Mouse (Mus musculus): ENCODE results near the gene Zmym4. TPM values are rescaled to one million over a fixed set of nuclear protein-coding genes. Genes with fewer than 3 reads are reported as not detected.

Gene Zmym4
- total and polyA plus RNA-seq, 3 experiments = 3.4 to 38.5 (median 32.9) TPM

DNA sequence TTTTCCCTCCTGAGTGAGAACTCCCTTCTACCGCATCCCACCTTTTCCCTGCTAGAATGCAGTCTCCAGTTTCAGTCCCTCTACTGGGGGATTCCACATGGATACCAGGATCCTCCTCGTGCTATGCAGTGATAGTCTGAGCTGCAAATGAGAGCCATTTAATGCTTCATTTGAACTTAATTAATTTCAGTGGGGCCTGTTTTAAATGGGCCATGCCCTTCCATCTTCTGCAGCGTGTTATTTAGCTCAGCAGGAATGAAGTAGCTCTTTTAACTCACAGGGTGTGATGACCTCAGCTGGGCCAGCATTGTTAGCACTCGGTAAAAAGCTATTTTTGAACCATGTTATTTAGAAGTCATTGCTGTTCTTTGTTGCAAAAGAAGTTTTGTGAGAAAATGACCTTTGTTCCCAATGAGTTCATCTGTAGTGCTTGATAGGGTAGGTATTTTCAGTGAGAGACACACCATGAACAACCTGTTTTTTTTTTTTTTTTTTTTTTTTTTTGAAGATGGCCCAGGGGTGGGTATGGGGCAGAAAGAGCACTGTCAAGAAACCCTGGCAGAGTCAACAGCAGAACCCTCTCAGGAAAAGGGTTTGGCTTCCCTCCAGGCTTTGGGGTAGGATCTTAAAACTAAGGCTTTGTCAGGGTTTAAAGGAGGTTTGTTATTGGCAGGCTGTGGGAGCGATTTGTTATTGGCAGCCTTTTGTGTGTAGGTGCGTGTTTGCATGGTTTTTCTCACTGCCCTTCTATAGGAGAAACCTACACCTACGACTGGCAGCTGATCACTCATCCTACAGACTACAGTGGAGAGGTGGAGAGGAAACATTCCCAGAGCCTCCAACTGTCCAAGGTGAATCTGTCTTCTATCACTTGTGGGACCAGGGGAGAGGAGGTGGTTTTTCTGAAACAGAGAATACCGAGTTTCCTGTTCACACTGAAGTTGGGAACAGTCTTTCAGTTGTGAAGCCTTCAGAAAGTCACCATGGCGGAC is 144.7 kb downstream of the Zmym4 start:
- no peak for DNase-seq

DNA sequence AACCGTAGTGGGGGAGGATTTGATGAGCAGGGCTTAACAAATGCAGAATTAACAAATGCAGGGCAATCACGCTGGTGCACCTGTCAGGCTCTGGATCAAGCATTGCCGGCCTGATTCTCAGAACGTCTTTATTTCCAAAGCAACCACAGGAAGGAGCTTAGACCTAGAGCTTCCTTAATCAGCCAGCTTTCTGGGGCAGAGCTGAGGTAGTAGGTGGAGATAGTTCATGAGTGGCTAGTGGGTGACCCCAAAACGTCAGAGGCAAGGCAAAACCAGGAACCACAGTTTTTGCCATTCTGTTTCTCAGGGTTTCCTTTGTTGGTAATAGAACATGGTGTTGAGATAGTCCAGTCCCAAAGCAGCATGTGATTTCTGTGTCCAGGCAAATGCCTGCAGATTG is 153.1 kb downstream of the Zmym4 start:
- no peak for DNase-seq

DNA sequence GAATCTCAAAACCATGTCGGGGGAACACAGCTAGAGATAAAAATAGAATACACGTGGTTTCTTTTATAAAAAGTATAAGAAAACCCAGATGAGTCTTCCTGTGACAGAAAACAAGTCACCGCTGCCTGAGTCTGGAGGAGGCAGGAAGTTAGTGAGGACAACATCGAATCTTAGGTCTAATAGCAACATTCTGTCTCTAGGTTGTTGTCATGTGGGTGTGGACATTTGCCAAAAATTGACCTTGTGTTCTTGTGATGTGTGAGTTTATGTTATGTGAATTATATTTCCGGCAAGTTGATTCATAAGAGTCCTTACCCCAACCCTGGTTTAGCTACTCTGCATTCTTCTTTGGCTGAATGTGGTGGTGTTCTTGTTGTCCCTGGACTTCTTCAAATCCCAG is 154.7 kb downstream of the Zmym4 start:
- DNase-seq = no peak

Other genes with a start within 250 kb of the Zmym4 start
- gene Tfap2e, start 231.9 kb downstream of the Zmym4 start, total RNA-seq (2021) = not detected
- gene Tfap2e, start 231.9 kb downstream of the Zmym4 start, polyA plus RNA-seq (2012; rRNA removed) = not detected in 2 replicates
- 10 to 100 TPM; 32.4 to 36.4 TPM for gene Ncdn, start 214.7 kb downstream of the Zmym4 start, total RNA-seq (2021)
- gene Ncdn, start 214.7 kb downstream of the Zmym4 start, polyA plus RNA-seq (2012; rRNA removed) = 66.6 and 82.2 TPM in 2 replicates
- 10 to 100 TPM; 36.6 to 40.7 TPM for gene AU040320, start 214.6 kb downstream of the Zmym4 start, total RNA-seq (2021)
- gene AU040320, start 214.6 kb downstream of the Zmym4 start, polyA plus RNA-seq (2012; rRNA removed) = 29.0 and 35.2 TPM in 2 replicates
- 100 to 1,000 TPM; 122 to 268 TPM for gene Sfpq, start 53.2 kb upstream of the Zmym4 start, total RNA-seq (2021)
- gene Sfpq, start 53.2 kb upstream of the Zmym4 start, polyA plus RNA-seq (2012; rRNA removed) = 67.9 and 79.2 TPM in 2 replicates
- 1 to 10 TPM; 5.9 to 7.3 TPM for gene Zmym1, start 93.0 kb upstream of the Zmym4 start, total RNA-seq (2021)
- gene Zmym1, start 93.0 kb upstream of the Zmym4 start, polyA plus RNA-seq (2012; rRNA removed) = 0.47 TPM in 2 replicates
- gene Zmym6, start 109.2 kb upstream of the Zmym4 start, total RNA-seq (2021) = 10 to 100 TPM; 14.2 to 15.3 TPM
- gene Zmym6, start 109.2 kb upstream of the Zmym4 start, polyA plus RNA-seq (2012; rRNA removed) = 1.7 and 1.9 TPM in 2 replicates
- gene Tmem35b, start 155.6 kb upstream of the Zmym4 start, total RNA-seq (2021) = 10 to 100 TPM; 18.1 to 19.3 TPM
- gene Tmem35b, start 155.6 kb upstream of the Zmym4 start, polyA plus RNA-seq (2012; rRNA removed) = 17.6 and 19.7 TPM in 2 replicates
- gene Dlgap3, start 201.1 kb upstream of the Zmym4 start, total RNA-seq (2021) = 1 to 10 TPM; 3.4 to 3.9 TPM
- 13.3 and 14.7 TPM in 2 replicates for gene Dlgap3, start 201.1 kb upstream of the Zmym4 start, polyA plus RNA-seq (2012; rRNA removed)

Measured in adrenal gland, adult 2 months (tissue).